8 mouse cellular contexts compared by ENCODE assay signal in the genomic region with DNA sequence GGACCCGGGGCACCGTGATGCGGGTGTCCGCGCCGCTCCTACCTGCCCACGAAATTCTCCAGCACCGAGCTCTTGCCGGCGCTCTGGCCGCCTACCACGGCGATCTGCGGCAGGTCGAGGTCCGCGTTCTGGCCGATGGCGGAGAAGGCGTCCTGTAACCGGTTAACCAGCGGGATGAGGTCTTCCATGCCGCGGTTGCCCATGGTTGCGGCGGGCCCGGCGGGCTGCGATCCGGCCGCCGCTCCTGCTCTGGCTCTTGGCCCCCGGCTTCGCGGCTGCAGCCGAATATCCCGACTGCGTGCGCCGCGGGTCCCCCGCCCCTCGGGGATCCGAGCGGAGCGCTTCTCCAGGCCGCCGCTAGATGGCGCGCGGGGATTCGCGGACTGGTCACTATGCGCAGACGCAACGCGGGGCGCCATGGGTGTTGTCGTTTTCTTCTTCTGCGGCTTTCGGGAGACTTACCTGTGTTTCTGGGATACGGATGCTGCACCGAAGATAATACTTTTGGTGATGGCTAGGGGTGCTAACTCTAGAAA. TPM values are rescaled to one million over a fixed set of nuclear protein-coding genes. Genes with fewer than 3 reads are reported as not detected.
DNase-seq lines count a peak whose midpoint lies in the region; ATAC-seq and TF ChIP-seq lines count a peak whose summit lies in the region.

A gene (minus strand): TSS at position 332 of the 536 bp plus-strand sequence.

- no peaks in the 10 kb centered on the region for H3K9me3 ChIP-seq in hindbrain, embryonic 11.5 days (ENCODE audit: control insufficient read depth, low read length)
- no peaks in the 10 kb centered on the region for H3K9me3 ChIP-seq in lung, postnatal 0 days (ENCODE audit: low read length)

- TF ChIP-seq EP300 in lung, postnatal 0 days (IDR thresholded peaks at IDR 0.05), result no peak

- H3K9ac ChIP-seq in hindbrain, embryonic 11.5 days (ENCODE audit: low read depth, low read length), result peak within 1 kb of the TSS; percentile 71
- peak within 1 kb of the TSS; percentile 27; the same call in 1 of the 2 replicates for H3K9ac ChIP-seq in lung, postnatal 0 days (replicated peaks; ENCODE audit: low read depth)

- peak; percentile 66; the same call in 1 of the 2 replicates for ATAC-seq in hindbrain, embryonic 11.5 days (ENCODE audit: low FRiP score)
- peak; percentile 90 for ATAC-seq in lung, postnatal 0 days

- H3K4me2 ChIP-seq in hindbrain, embryonic 11.5 days (replicated peaks; ENCODE audit: low read depth, low read length), result peak within 1 kb of the TSS; percentile 92
- H3K4me2 ChIP-seq in lung, postnatal 0 days (replicated peaks; ENCODE audit: low read depth, low read length), result peak within 1 kb of the TSS; percentile 85

- no peaks in the 10 kb centered on the region; the same call in 1 of the 2 replicates for H3K27me3 ChIP-seq in hindbrain, embryonic 11.5 days (ENCODE audit: control insufficient read depth, insufficient read depth, low read length)
- 0 out of 2 replicates have a peak, but pooled peaks cover 4% of the 10 kb centered on the region for H3K27me3 ChIP-seq in lung, postnatal 0 days (replicated peaks; ENCODE audit: insufficient read depth, low read length)

- peak within 1 kb of the TSS; percentile 60 for H3K4me3 ChIP-seq in hindbrain, embryonic 11.5 days (ENCODE audit: low read depth, low read length)
- peak within 1 kb of the TSS; percentile 52 for H3K4me3 ChIP-seq in lung, postnatal 0 days (ENCODE audit: low read depth, low read length)

- WGBS in hindbrain, embryonic 11.5 days, result under 1% methylated on average over 62 of the region's 63 CpGs
- WGBS in lung, postnatal 0 days, result 3% methylated on average over 61 of the region's 63 CpGs

- no peaks in the 10 kb centered on the region for H3K36me3 ChIP-seq in hindbrain, embryonic 11.5 days (ENCODE audit: control insufficient read depth, insufficient read depth, low read length)
- H3K36me3 ChIP-seq in lung, postnatal 0 days (ENCODE audit: insufficient read depth, low read length), result no peaks in the 10 kb centered on the region

- TF ChIP-seq CTCF in lung, postnatal 0 days (IDR thresholded peaks at IDR 0.05), result peak; percentile 97

- DNase-seq in NIH3T3 (ENCODE audit: low read depth), result peak; percentile 96
- peak; percentile 96 for DNase-seq in cerebellum, adult 9-11 months
- DNase-seq in frontal cortex, postnatal 10 days (ENCODE audit: low spot score in 2 of 2), result peak; percentile 86 to 92
- peak; percentile 95 for DNase-seq in hindbrain, embryonic 11.5 days (ENCODE audit: low spot score)
- DNase-seq in layer of hippocampus, postnatal 10 days (ENCODE audit: low spot score in 2 of 2), result peak; percentile 98 to 99
- DNase-seq in lung, postnatal 0 days (ENCODE audit: low spot score), result peak; percentile 88
- peak; percentile 94 for DNase-seq in ovary, postnatal 14 days (ENCODE audit: low spot score)
- DNase-seq in thymus, postnatal 14 days, result peak; percentile 90

- H3K27ac ChIP-seq in hindbrain, embryonic 11.5 days (ENCODE audit: low read depth, low read length), result peak within 1 kb of the TSS; percentile 67
- no peak within 1 kb of the TSS for H3K27ac ChIP-seq in lung, postnatal 0 days (ENCODE audit: low read length)

- H3K4me1 ChIP-seq in hindbrain, embryonic 11.5 days (replicated peaks; ENCODE audit: control insufficient read depth, insufficient read depth, low read length), result peaks cover 6% of the 10 kb centered on the region; the same call in 1 of the 2 replicates
- H3K4me1 ChIP-seq in lung, postnatal 0 days (ENCODE audit: insufficient read depth, low read depth, low read length), result no peaks in the 10 kb centered on the region

RNA-seq across cellular contexts. Expression of the gene that starts here (rescaled TPM):
- 17.4 and 22.6 TPM in 2 replicates for polyA plus RNA-seq in hindbrain, embryonic 11.5 days (2014; fragmentation: Nextera tagmentation; extraction: Ambion mirVana)
- total RNA-seq in layer of hippocampus, postnatal 10 days (2021), result 100 to 1,000 TPM; 715 to 725 TPM
- polyA plus RNA-seq in lung, postnatal 0 days (2015; fragmentation: Nextera tagmentation; extraction: Ambion mirVana), result 5.0 and 5.1 TPM in 2 replicates
